Mouse (Mus musculus) hindbrain, embryonic 11.5 days (tissue): ENCODE results near the gene Itgb1. TPM values are rescaled to one million over a fixed set of nuclear protein-coding genes. Genes with fewer than 3 reads are reported as not detected.
A peak's percentile ranks its signal among the peaks of the same experiment; 100 is the strongest.

ENCODE experiments used
- ATAC-seq: fragments of 200-750 bp; cut with Nextera tagmentation; 2 replicates; pipeline ENCODE4 v1.8.0; 2017; ENCODE audit warnings: mild to moderate bottlenecking, moderate TSS enrichment, moderate library complexity; ENCODE audit not compliant: low FRiP score
- DNase-seq: peaks from one replicate; pipeline ENCODE4 v3.0.0-alpha.2; 2015; ENCODE audit warnings: low spot score
- H3K27ac ChIP-seq: fragments of 300-500 bp; sonication (generic); 2 replicates; pipeline ENCODE4 v1.5.1; 2014; ENCODE audit warnings: mild to moderate bottlenecking, low read depth, low read length
- H3K27me3 ChIP-seq: fragments of 300-500 bp; sonication (generic); 2 replicates; pipeline ENCODE4 v1.6.1; 2014; ENCODE audit warnings: mild to moderate bottlenecking, low read length, moderate library complexity, mixed read lengths; ENCODE audit not compliant: control insufficient read depth, insufficient read depth
- H3K36me3 ChIP-seq: fragments of 300-500 bp; sonication (generic); 2 replicates; pipeline ENCODE4 v1.6.1; 2014; ENCODE audit warnings: mild to moderate bottlenecking, low read length, moderate library complexity, mixed read lengths; ENCODE audit not compliant: control insufficient read depth, insufficient read depth
- H3K4me1 ChIP-seq: fragments of 300-500 bp; sonication (generic); replicated peaks from 2 replicates; pipeline ENCODE4 v1.6.1; 2014; ENCODE audit warnings: low read length, mixed read lengths; ENCODE audit not compliant: control insufficient read depth, insufficient read depth
- H3K4me2 ChIP-seq: fragments of 300-500 bp; sonication (generic); replicated peaks from 2 replicates; pipeline ENCODE4 v1.6.1; 2014; ENCODE audit warnings: mild to moderate bottlenecking, low read depth, low read length
- H3K4me3 ChIP-seq: fragments of 300-500 bp; sonication (generic); 2 replicates; pipeline ENCODE4 v1.5.1; 2014; ENCODE audit warnings: low read depth, low read length
- H3K9ac ChIP-seq: fragments of 300-500 bp; sonication (generic); 2 replicates; pipeline ENCODE4 v1.6.1; 2014; ENCODE audit warnings: low read depth, low read length
- H3K9me3 ChIP-seq: fragments of 300-500 bp; sonication (generic); 2 replicates; pipeline ENCODE4 v1.6.1; 2016; ENCODE audit warnings: low read length; ENCODE audit not compliant: control insufficient read depth
- WGBS: fragments of 180-500 bp; shearing (Covaris S2); extraction: QIAGEN DNeasy Blood & Tissue Kit; methylation state at CpG from one replicate; pipeline ENCODE4 v1.1.7; 2014; 5-methylcytosine and 5-hydroxymethylcytosine counted together
- polyA plus RNA-seq: library from polyadenylated mRNA; unstranded; fragments of >200 nt; fragmentation: Nextera tagmentation; extraction: Ambion mirVana; gene quantifications from 2 replicates; pipeline ENCODE4 v1.2.1, GENCODE M21; 2014

Itgb1 gene
- polyA plus RNA-seq, 1 experiment from 2014 or later: 164 TPM

GRCm38 (mm10) chr8:128654365-128655099, 30.9 kb upstream of the Itgb1 start:
- no peaks in the 10 kb centered on the region for H3K4me1 ChIP-seq
- H3K9ac ChIP-seq: 0 out of 2 replicates have a peak overlapping the region, but pooled peaks have one; percentile 28
- no peaks in the 10 kb centered on the region for H3K9me3 ChIP-seq
- peak overlapping the region; percentile 66 for H3K27ac ChIP-seq
- peak overlapping the region; percentile 26 for H3K4me3 ChIP-seq
- H3K4me2 ChIP-seq: peak overlapping the region; percentile 51
- DNase-seq: peak; percentile 71
- H3K36me3 ChIP-seq: no peaks in the 10 kb centered on the region
- peak; percentile 93 for ATAC-seq
- H3K27me3 ChIP-seq: no peaks in the 10 kb centered on the region
- WGBS: 2% methylated on average over 16 of the region's 16 CpGs

GRCm38 (mm10) chr8:128662144-128662543, 23.3 kb upstream of the Itgb1 start:
- DNase-seq: no peak
- Histone ChIP-seq H3K4me2 (no peak overlapping the region), H3K9ac (no peak overlapping the region), H3K4me3 (no peak overlapping the region), H3K27me3 (no peaks in the 10 kb centered on the region), H3K4me1 (no peaks in the 10 kb centered on the region), H3K27ac (no peak overlapping the region), H3K36me3 (no peaks in the 10 kb centered on the region), H3K9me3 (no peaks in the 10 kb centered on the region)
- WGBS: 76% methylated on average over 3 of the region's 3 CpGs
- ATAC-seq: no peak

DNA sequence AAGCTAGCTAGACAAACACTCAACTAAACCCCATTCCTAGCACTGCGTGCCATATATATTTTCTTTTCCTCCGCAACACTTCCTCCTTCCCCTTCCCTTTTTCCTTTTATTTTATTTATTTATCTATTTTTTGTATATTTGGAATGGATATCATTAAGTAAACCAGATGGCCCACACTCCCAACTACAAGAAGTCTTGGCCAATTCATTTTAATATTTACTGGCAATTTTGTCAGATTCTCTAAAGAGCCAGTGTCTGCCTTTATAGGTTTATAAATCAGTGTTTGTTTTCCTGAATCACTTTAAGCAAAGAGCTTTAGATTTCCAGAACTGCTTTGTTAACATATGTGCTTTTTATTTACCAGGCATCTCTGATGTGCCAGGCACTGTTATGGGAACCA, 22.8 kb upstream of the Itgb1 start:
- H3K9ac ChIP-seq: no peak overlapping the region
- H3K9me3 ChIP-seq: no peaks in the 10 kb centered on the region
- no peaks in the 10 kb centered on the region for H3K27me3 ChIP-seq
- no peak overlapping the region for H3K4me2 ChIP-seq
- H3K4me3 ChIP-seq: no peak overlapping the region
- ATAC-seq (no peak), DNase-seq (no peak)
- H3K27ac ChIP-seq: no peak overlapping the region
- no peaks in the 10 kb centered on the region for H3K36me3 ChIP-seq
- 86% methylated on average over 2 of the region's 2 CpGs for WGBS
- no peaks in the 10 kb centered on the region for H3K4me1 ChIP-seq

- Histone ChIP-seq H3K9ac (no peak overlapping the region), H3K27ac (no peak overlapping the region), H3K4me3 (no peak overlapping the region), H3K9me3 (no peaks in the 10 kb centered on the region), H3K4me1 (no peaks in the 10 kb centered on the region), H3K36me3 (no peaks in the 10 kb centered on the region), H3K27me3 (no peaks in the 10 kb centered on the region), H3K4me2 (no peak overlapping the region)
- DNase-seq: no peak
- no peak for ATAC-seq
- WGBS: 70% methylated on average over 2 of the region's 2 CpGs
Observed at GRCm38 (mm10) chr8:128663106-128663505, 22.3 kb upstream of the Itgb1 start.

GRCm38 (mm10) chr8:128666576-128667263, 18.7 kb upstream of the Itgb1 start:
- 85% methylated on average over 4 of the region's 4 CpGs for WGBS
- ATAC-seq (no peak), DNase-seq (no peak)
- H3K27me3 ChIP-seq: no peaks in the 10 kb centered on the region
- no peak overlapping the region for H3K4me2 ChIP-seq
- H3K9me3 ChIP-seq: no peaks in the 10 kb centered on the region
- H3K9ac ChIP-seq: no peak overlapping the region
- no peaks in the 10 kb centered on the region for H3K4me1 ChIP-seq
- no peak overlapping the region for H3K27ac ChIP-seq
- no peaks in the 10 kb centered on the region for H3K36me3 ChIP-seq
- H3K4me3 ChIP-seq: no peak overlapping the region

- Histone ChIP-seq H3K9ac (no peak overlapping the region), H3K27me3 (no peaks in the 10 kb centered on the region), H3K4me1 (no peaks in the 10 kb centered on the region), H3K4me2 (no peak overlapping the region), H3K9me3 (no peaks in the 10 kb centered on the region), H3K27ac (no peak overlapping the region), H3K4me3 (no peak overlapping the region), H3K36me3 (no peaks in the 10 kb centered on the region)
- WGBS: 93% methylated on average over 1 of the region's 1 CpGs
- DNase-seq: no peak
- ATAC-seq: no peak
Observed at GRCm38 (mm10) chr8:128671813-128672212, 13.6 kb upstream of the Itgb1 start.

DNA sequence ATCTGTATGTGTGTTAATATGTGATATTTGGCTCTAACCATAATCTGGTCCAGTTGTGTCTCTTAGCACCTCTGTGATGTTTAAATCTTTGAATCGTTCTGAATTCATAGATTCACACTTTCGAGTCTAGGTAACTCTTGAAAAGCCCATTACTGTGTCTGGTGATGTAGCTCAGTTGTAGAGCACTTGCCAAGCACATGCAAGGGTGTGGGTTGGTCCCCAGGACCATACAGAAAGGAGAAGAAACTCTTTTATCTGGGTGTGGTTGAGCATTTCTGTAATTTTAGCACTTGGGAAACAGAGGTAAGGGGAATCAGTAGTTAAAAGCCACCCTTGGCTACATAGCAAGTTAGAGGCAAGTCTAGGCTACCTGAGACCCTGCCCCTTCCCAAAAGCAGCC, 13.0 kb upstream of the Itgb1 start:
- Histone ChIP-seq H3K27me3 (no peaks in the 10 kb centered on the region), H3K9ac (no peak overlapping the region), H3K4me2 (no peak overlapping the region), H3K36me3 (no peaks in the 10 kb centered on the region), H3K27ac (no peak overlapping the region), H3K9me3 (no peaks in the 10 kb centered on the region), H3K4me3 (no peak overlapping the region), H3K4me1 (no peaks in the 10 kb centered on the region)
- DNase-seq (no peak), ATAC-seq (no peak)
- 81% methylated on average over 2 of the region's 2 CpGs for WGBS

- H3K4me2 ChIP-seq: no peak overlapping the region
- ATAC-seq (no peak), DNase-seq (no peak)
- H3K9ac ChIP-seq: no peak overlapping the region
- no peaks in the 10 kb centered on the region for H3K9me3 ChIP-seq
- 80% methylated on average over 1 of the region's 1 CpGs for WGBS
- H3K4me3 ChIP-seq: no peak overlapping the region
- H3K4me1 ChIP-seq: no peaks in the 10 kb centered on the region
- H3K27ac ChIP-seq: no peak overlapping the region
- H3K27me3 ChIP-seq: no peaks in the 10 kb centered on the region
- H3K36me3 ChIP-seq: no peaks in the 10 kb centered on the region
Observed at GRCm38 (mm10) chr8:128672950-128673349, 12.5 kb upstream of the Itgb1 start.
